Mouse (Mus musculus) gastrocnemius, postnatal 14 days (tissue): ENCODE results near the gene Pex26. TPM values are rescaled to one million over a fixed set of nuclear protein-coding genes. Genes with fewer than 3 reads are reported as not detected.

ENCODE experiments used
- DNase-seq: peaks from one replicate; pipeline ENCODE4 v3.0.0; 2021; ENCODE audit warnings: mixed read lengths
- intact Hi-C: fragments of 180-260 bp; cut with DNase I; formaldehyde crosslinking; loops from one replicate; pipeline ENCODE4 v1.15.1; 2025; ENCODE audit warnings: low total_unique reads
- total RNA-seq, 2 experiments: library from RNA; stranded (reverse); gene quantifications; 2 replicates each; pipeline ENCODE4 v1.2.3; 2021

The Pex26 gene
- total RNA-seq, 2 experiments from 2014 or later: 2.7 to 3.5 TPM

GRCm38 (mm10) chr6:121159616-121160015 is 23.9 kb upstream of the Pex26 start:
- intact Hi-C loops: no loop called here
- DNase-seq: no peak

GRCm38 (mm10) chr6:121160126-121160525 is 23.3 kb upstream of the Pex26 start:
- intact Hi-C loops: no loop called here
- DNase-seq: no peak

DNA sequence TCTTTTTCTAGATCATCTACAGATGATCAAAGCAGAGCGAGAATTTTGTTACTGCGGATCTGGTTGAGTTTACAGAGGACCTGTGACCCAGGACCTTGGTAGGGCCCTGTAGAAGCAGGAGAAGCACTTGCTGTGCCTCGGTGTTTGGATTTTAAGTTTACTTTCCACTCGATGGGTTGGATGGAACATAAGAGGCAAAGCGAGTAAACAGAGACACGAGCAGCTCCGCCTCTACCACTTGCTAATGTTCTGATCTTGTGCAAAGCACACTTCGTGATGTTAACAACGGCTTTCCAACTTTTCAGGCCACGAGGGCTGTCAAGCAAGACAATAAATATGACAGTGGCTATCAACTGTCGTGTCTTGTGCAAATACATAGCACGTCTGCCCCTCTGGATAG is 20.9 kb upstream of the Pex26 start:
- no peak for DNase-seq
- intact Hi-C loops: no loop called here

DNA sequence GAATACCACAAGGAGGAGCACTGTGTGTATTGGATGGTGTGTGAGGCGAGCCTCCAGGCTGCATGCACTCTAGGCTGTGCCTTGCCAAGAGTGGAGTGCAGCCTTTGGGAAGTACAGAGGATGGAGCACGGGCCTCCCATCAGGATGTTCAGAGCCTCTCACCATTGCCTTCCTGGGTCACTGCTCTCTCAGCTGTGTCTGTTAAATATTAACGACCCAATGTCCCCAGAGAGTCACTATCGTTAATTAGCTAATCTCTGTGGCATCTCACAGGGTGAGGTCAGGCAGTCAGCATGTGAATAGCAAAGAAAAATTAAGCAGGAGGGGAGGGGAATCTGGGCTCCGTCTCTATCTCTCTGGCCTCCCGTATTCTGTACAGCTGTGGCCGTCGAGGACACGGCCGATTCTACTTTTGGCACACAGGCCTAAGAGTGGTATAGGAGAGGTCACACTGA is 17.3 kb upstream of the Pex26 start:
- intact Hi-C loops: no loop called here
- DNase-seq: no peak

GRCm38 (mm10) chr6:121167381-121167975 is 16.0 kb upstream of the Pex26 start:
- DNase-seq: no peak
- intact Hi-C loops: no loop called here

- intact Hi-C loops: no loop called here
- no peak for DNase-seq
Measured at GRCm38 (mm10) chr6:121171102-121171501, 12.4 kb upstream of the Pex26 start.

GRCm38 (mm10) chr6:121173471-121173870 is 10.0 kb upstream of the Pex26 start:
- intact Hi-C loops: no loop called here
- DNase-seq: no peak

DNA sequence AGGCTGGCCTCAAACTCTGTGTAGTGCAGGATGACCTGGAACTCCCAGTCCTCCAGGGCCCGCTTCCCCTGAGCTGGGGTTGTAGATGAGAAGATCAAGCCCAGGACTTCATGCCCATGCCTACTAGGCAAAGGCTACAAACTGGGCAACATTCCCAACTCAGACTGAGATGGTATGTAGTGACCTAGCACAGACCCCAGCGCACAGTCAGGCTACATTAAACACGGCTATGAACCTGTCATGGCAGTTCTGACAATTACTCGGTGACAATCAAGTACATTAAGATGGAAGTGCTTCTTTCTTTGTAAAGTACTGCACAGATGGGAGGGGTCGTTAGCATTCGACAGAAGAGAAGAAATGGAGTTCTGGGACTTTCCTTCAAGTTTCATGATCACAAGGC is 8.7 kb upstream of the Pex26 start:
- intact Hi-C loops: loop anchor here (5.0 kb wide), 1 partner anchor 272 kb away; no protein-coding TSS in a partner anchor
- DNase-seq: no peak

DNA sequence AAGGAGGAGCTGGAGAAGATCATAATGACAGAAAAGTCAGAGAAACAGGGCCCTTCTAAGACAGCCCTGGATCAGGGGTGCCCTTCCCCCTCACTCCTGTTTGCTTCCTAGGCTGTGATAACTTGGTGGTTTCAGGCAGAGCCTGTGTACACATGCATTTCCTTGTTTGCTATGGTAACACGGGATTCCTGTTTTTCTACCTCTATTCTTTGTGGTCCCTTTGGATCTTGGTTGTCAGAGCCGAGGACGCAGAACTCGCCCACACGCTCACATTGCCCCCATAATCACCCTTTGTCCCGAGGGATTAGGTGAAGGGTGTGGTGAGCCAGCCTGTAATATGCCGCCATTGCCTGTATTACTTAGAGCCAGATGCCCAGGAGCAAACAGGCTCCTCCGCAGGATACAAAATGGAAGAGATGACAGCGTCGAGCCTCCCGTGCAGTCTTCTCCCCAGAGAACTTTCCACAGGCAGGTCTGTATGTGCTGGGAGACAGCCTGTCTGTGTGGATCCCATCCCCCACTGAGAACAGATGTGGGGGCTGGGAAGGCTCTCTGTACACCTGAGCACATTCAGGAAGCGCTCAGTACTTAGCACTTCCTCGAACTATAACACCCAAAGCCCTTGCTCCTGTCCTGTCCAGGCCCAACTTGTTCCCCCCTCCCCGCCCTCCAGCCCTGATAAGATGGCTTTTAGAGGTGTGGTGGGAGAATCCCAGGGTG is 7.3 kb upstream of the Pex26 start:
- no peak for DNase-seq
- intact Hi-C loops: loop anchor here (2.0 to 5.0 kb wide), 2 partner anchors 203 to 274 kb away; no protein-coding TSS in a partner anchor

GRCm38 (mm10) chr6:121176731-121177098 is 6.8 kb upstream of the Pex26 start:
- intact Hi-C loops: loop anchor here (2.0 to 5.0 kb wide), 2 partner anchors 204 to 274 kb away; no protein-coding TSS in a partner anchor
- DNase-seq: no peak

DNA sequence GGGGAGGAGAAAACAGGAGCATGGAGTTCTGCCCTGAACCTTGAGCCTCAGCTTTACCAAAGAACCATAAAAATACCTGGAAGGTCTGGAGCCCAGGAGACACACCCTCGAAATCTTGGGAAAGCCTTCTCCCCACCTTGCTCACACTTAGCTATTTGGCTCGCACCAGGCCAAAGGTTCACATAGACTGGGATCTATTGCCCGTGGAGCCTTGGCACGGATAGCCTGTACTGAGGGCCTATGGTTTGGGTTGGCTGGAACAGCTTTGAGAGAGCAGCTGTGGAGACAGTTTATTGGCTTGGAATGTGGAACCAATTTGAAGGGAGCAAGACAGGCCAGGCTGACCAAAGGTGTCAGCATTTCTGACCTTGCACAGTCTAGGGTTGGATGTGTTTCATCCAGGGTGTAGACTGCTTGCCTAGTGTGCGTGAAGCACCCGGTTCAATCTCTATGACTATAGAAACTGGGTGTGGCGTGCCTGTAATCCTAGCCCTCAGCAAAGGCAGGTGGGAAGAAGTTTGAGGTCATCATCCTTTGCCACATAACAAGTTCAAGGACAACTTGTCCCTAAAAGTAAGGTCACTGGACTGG is 6.3 kb upstream of the Pex26 start:
- intact Hi-C loops: loop anchor here (2.0 to 5.0 kb wide), 2 partner anchors 204 to 275 kb away; no protein-coding TSS in a partner anchor
- DNase-seq: no peak

GRCm38 (mm10) chr6:121178700-121179358 is 4.6 kb upstream of the Pex26 start:
- intact Hi-C loops: loop anchor here (5.0 kb wide), 1 partner anchor 277 kb away; no protein-coding TSS in a partner anchor
- DNase-seq: no peak

DNA sequence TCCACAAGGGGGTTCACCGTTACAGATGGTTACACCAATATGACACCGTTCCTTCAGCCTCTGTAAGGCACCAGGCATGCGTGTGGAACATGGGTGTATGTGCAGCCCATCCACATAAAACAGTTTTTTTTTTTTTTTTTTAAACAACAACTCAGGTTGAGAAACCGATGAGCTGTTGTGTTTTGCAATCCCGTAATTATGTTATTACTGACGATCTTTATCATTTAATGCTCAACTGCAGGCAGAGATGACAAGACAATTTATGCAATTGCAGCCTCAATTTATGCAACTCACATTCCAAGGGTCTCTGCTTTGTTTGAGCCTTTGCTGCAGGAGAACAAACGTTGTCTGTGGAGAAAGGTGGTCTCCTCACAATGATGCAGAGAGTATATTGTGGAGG is 3.6 kb upstream of the Pex26 start:
- intact Hi-C loops: loop anchor here (5.0 to 10.0 kb wide), 2 partner anchors 85 to 278 kb away; no protein-coding TSS in a partner anchor

GRCm38 (mm10) chr6:121184198-121185140 is 1.0 kb downstream of the Pex26 start:
- intact Hi-C loops: loop anchor here (10.0 kb wide), 1 partner anchor 80 kb away; no protein-coding TSS in a partner anchor
- DNase-seq: peak; percentile 38

More for the DNA sequence above, 3.6 kb upstream of the Pex26 start:
- no peak for DNase-seq

- DNase-seq: no peak
- intact Hi-C loops: loop anchor here (10.0 kb wide), 1 partner anchor 80 kb away; no protein-coding TSS in a partner anchor
Measured at GRCm38 (mm10) chr6:121185232-121185631, 1.8 kb downstream of the Pex26 start.

DNA sequence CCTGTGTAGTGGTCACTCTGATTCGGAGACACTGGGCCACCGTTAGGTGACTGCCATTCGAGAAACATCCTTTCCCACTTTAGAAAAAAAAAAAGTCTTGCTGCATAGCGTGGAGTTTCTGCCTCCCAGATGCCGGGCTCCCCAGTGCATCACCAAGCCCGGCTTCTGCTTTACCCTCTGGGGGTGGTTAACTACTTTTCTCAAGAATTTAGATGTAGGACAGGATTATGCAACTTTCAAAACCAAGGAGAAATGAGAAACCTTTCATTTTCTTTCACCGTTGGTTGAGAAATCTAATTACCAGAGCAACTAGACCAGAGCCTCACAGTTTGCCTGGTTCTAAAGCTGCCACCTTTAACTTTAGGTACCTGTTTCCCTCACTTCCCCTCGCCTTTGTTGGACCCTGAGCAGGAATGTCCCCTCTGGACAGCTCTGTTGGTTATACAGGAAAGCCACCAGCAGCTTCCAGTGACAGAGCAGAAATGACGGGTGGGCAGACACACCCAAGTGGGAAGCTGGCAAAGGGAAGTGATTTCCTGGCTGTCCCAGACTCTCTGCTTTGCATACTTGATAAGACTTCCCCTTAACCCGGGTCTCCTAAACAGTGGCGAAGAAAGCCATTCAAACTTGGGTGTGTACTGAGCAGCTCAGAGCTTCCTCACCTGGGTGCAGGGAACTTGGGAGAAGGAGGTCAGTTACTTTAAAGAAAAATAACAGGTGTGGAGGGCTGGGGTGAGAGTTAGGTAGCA is 8.0 kb downstream of the Pex26 start:
- DNase-seq: no peak
- intact Hi-C loops: no loop called here

DNA sequence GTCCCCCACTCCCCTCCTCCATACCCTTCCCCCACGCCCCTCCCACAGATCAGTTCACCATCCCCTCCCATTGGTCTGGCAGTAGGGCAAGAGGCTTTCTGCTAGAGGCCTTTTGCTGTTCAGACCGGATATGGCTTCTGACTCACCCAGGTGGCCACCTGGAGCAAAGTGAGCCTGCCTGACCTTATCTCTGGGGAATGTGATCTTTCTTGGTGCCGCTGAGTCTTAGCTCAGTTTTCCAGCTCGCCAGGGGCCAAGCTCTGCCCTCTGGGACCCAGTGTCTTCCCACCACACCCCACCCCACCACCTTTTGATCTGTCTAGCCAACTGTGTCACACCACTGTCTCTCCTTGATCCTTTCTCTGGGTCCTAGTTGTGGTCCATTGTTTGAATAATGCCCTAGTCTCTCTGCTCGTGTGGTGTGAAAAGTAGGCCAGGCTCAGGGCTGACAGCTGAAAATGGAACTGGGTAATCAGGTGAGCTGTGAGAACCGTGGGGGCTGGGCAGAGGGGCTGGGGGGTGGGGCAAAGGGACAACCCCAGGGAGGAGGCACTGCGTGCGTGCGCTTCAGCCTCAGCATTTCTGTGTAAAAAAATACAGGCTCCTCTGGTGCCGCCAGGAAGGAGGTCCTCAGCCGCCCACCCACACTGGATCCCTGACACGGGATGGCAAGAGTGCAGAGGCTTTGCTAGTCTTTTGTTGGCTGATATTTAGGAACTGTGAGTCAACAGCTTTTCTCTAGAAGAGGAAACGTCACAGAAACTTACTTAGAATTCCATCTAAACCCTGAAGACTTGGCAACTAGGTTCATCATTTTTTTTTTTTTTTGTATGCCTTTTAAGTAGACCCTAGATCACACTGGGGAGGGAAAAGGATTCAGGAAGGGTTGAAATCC is 10.8 kb downstream of the Pex26 start:
- intact Hi-C loops: no loop called here
- DNase-seq: no peak
